Mouse (Mus musculus): ENCODE data around the gene Fgf10. TPM values are rescaled to one million over a fixed set of nuclear protein-coding genes. Genes with fewer than 3 reads are reported as not detected.

Gene Fgf10
- polyA plus RNA-seq, 1 experiment from 2014 or later: 9.7 TPM

DNA sequence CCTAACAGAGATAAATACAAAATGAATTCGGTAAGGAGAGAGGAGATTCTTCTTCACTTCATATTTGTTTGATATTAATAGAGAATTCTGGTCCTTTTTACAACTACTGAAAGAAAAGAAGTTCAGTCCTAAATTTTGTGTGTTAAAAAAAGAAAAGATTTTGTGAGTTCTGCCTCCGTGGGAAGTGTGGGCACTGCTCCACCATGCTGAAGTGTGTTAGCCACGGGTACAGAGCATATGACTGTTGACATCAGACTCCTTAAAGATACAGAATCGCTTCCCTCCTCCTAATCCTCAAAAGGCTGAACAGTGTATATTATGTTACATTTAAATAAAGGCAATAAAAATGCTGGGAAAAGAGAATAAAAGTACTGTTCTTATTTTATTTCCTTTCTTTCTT, 122.2 kb downstream of the Fgf10 start:
- Histone ChIP-seq H3K9me3 (no peaks in the 10 kb centered on the region), H3K4me2 (0 out of 2 replicates have a peak overlapping the region, but pooled peaks have one; percentile 16), H3K4me3 (no peak overlapping the region), H3K4me1 (peaks cover 12% of the 10 kb centered on the region), H3K27ac (no peak overlapping the region), H3K27me3 (no peaks in the 10 kb centered on the region), H3K9ac (no peak overlapping the region), H3K36me3 (peaks cover 5% of the 10 kb centered on the region; the same call in 1 of the 2 replicates)
- 21% methylated on average over 4 of the region's 4 CpGs for WGBS
- no peak for ATAC-seq (ENCODE audit: insufficient number of reproducible peaks, insufficient read depth, low FRiP score, low TSS enrichment, low read depth)

DNA sequence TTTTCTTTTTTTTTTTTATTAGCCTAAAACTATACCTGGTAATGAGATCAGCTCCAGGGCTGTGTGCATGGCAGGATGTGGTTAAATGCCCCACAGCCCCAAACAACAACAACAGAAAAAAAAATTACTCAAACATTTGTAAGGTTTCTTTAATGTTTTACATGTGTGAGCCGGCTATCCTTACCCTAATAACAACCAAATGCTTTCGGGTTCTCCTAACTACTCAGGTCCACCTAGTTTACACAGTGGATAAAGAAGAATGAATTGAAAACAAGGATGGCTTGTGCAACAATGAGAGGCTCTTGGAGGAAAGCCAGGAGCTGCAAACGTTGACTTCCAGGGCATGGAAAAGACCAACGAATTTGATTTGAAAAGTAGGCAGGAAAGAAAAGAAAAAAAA, 122.6 kb downstream of the Fgf10 start:
- ATAC-seq (ENCODE audit: insufficient number of reproducible peaks, insufficient read depth, low FRiP score, low TSS enrichment, low read depth): no peak
- Histone ChIP-seq H3K27ac (peak overlapping the region; percentile 55; the same call in 1 of the 2 replicates), H3K4me2 (peak overlapping the region; percentile 32), H3K9me3 (no peaks in the 10 kb centered on the region), H3K9ac (no peak overlapping the region), H3K4me1 (peaks cover 12% of the 10 kb centered on the region), H3K36me3 (peaks cover 5% of the 10 kb centered on the region; the same call in 1 of the 2 replicates), H3K4me3 (no peak overlapping the region), H3K27me3 (no peaks in the 10 kb centered on the region)
- 17% methylated on average over 4 of the region's 4 CpGs for WGBS

- H3K4me1 ChIP-seq: no peaks in the 10 kb centered on the region
- no peaks in the 10 kb centered on the region for H3K27me3 ChIP-seq
- no peak for ATAC-seq (ENCODE audit: insufficient number of reproducible peaks, insufficient read depth, low FRiP score, low TSS enrichment, low read depth)
- no peak overlapping the region for H3K9ac ChIP-seq
- WGBS: 70% methylated on average over 4 of the region's 4 CpGs
- H3K27ac ChIP-seq: no peak overlapping the region
- no peaks in the 10 kb centered on the region for H3K36me3 ChIP-seq
- H3K4me3 ChIP-seq: no peak overlapping the region
- no peak overlapping the region for H3K4me2 ChIP-seq
- no peaks in the 10 kb centered on the region for H3K9me3 ChIP-seq
Observed at GRCm38 (mm10) chr13:118800176-118800575, 130.6 kb downstream of the Fgf10 start.

- Histone ChIP-seq H3K9me3 (no peaks in the 10 kb centered on the region), H3K36me3 (no peaks in the 10 kb centered on the region), H3K4me2 (peak overlapping the region; percentile 26; the same call in 1 of the 2 replicates), H3K27me3 (no peaks in the 10 kb centered on the region), H3K27ac (no peak overlapping the region), H3K9ac (no peak overlapping the region), H3K4me1 (peaks cover 10% of the 10 kb centered on the region; the same call in 1 of the 2 replicates), H3K4me3 (no peak overlapping the region)
- WGBS: 26% methylated on average over 3 of the region's 3 CpGs
- ATAC-seq (ENCODE audit: insufficient number of reproducible peaks, insufficient read depth, low FRiP score, low TSS enrichment, low read depth): no peak
Observed at GRCm38 (mm10) chr13:118806662-118807061, 137.1 kb downstream of the Fgf10 start.

DNA sequence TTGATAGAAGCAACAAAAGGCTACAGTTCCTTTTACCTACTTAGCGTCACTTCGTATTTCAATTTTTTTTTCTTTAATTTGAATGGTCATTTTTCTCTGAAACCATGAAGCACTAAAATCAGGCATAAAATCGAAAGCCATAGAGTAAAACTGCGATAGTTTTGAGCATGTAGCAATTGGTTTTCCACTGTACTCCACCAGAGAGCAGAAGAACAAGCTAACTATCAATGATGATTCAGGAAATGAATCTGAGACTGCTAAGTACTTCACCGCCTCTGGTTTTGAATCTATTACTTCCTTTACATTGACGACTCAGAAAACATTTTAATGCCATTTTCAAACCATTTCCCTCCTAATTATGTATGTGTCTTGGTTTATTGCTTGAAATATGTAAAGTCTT, 150.2 kb downstream of the Fgf10 start:
- H3K27ac ChIP-seq: no peak overlapping the region
- no peaks in the 10 kb centered on the region for H3K27me3 ChIP-seq
- H3K4me3 ChIP-seq: no peak overlapping the region
- H3K9me3 ChIP-seq: no peaks in the 10 kb centered on the region
- WGBS: 64% methylated on average over 6 of the region's 6 CpGs
- H3K4me1 ChIP-seq: no peaks in the 10 kb centered on the region
- H3K4me2 ChIP-seq: no peak overlapping the region
- no peak overlapping the region for H3K9ac ChIP-seq
- H3K36me3 ChIP-seq: no peaks in the 10 kb centered on the region
- no peak for ATAC-seq (ENCODE audit: insufficient number of reproducible peaks, insufficient read depth, low FRiP score, low TSS enrichment, low read depth)

DNA sequence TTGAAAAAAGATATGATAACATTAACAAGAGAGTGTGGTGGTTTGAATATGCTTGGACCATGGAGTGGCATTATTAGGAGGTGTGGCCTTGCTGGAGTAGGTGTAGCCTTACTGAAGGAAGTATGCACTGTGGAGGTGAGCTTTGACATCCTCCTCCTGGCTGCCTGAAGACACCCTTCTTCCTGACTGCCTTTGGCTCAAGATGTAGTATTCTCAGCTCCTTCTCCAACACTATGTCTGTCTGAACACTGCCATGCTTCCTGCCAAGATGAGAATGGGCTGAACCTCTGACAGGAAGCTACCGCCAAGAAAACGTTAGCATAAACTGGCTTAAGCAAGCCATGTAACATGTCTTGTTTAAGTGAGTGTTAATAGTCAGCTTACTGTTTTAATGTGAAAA, 153.5 kb downstream of the Fgf10 start:
- Histone ChIP-seq H3K4me1 (no peaks in the 10 kb centered on the region), H3K27me3 (no peaks in the 10 kb centered on the region), H3K27ac (no peak overlapping the region), H3K9me3 (no peaks in the 10 kb centered on the region), H3K36me3 (no peaks in the 10 kb centered on the region), H3K4me2 (no peak overlapping the region), H3K4me3 (no peak overlapping the region), H3K9ac (no peak overlapping the region)
- no peak for ATAC-seq (ENCODE audit: insufficient number of reproducible peaks, insufficient read depth, low FRiP score, low TSS enrichment, low read depth)
- 86% methylated on average over 2 of the region's 2 CpGs for WGBS

- no peak overlapping the region for H3K4me2 ChIP-seq
- no peaks in the 10 kb centered on the region for H3K36me3 ChIP-seq
- H3K9ac ChIP-seq: no peak overlapping the region
- no peaks in the 10 kb centered on the region for H3K9me3 ChIP-seq
- WGBS: 75% methylated on average over 4 of the region's 4 CpGs
- no peaks in the 10 kb centered on the region for H3K27me3 ChIP-seq
- H3K27ac ChIP-seq: no peak overlapping the region
- H3K4me1 ChIP-seq: no peaks in the 10 kb centered on the region
- H3K4me3 ChIP-seq: no peak overlapping the region
- ATAC-seq (ENCODE audit: insufficient number of reproducible peaks, insufficient read depth, low FRiP score, low TSS enrichment, low read depth): no peak
Observed at GRCm38 (mm10) chr13:118825102-118825501, 155.5 kb downstream of the Fgf10 start.

GRCm38 (mm10) chr13:118828604-118829381, 159.2 kb downstream of the Fgf10 start:
- Histone ChIP-seq H3K9ac (no peak overlapping the region), H3K9me3 (no peaks in the 10 kb centered on the region), H3K27me3 (no peaks in the 10 kb centered on the region), H3K36me3 (no peaks in the 10 kb centered on the region), H3K4me2 (no peak overlapping the region), H3K4me1 (no peaks in the 10 kb centered on the region), H3K4me3 (no peak overlapping the region), H3K27ac (no peak overlapping the region)
- ATAC-seq (ENCODE audit: insufficient number of reproducible peaks, insufficient read depth, low FRiP score, low TSS enrichment, low read depth): no peak
- WGBS: 87% methylated on average over 10 of the region's 10 CpGs

- no peak overlapping the region for H3K4me2 ChIP-seq
- 0 out of 2 replicates have a peak, but pooled peaks cover 7% of the 10 kb centered on the region for H3K4me1 ChIP-seq
- no peaks in the 10 kb centered on the region for H3K27me3 ChIP-seq
- no peak overlapping the region for H3K9ac ChIP-seq
- no peak overlapping the region for H3K27ac ChIP-seq
- no peaks in the 10 kb centered on the region for H3K9me3 ChIP-seq
- no peaks in the 10 kb centered on the region for H3K36me3 ChIP-seq
- no peak for ATAC-seq (ENCODE audit: insufficient number of reproducible peaks, insufficient read depth, low FRiP score, low TSS enrichment, low read depth)
- no peak overlapping the region for H3K4me3 ChIP-seq
Observed at GRCm38 (mm10) chr13:118834021-118834420, 164.4 kb downstream of the Fgf10 start.

- H3K36me3 ChIP-seq: no peaks in the 10 kb centered on the region
- no peak overlapping the region for H3K4me2 ChIP-seq
- 32% methylated on average over 4 of the region's 4 CpGs for WGBS
- H3K27me3 ChIP-seq: no peaks in the 10 kb centered on the region
- no peak overlapping the region for H3K4me3 ChIP-seq
- no peak overlapping the region for H3K27ac ChIP-seq
- no peaks in the 10 kb centered on the region for H3K9me3 ChIP-seq
- no peak overlapping the region for H3K9ac ChIP-seq
- ATAC-seq (ENCODE audit: insufficient number of reproducible peaks, insufficient read depth, low FRiP score, low TSS enrichment, low read depth): peak; percentile 59; the same call in 1 of the 2 replicates
- H3K4me1 ChIP-seq: 0 out of 2 replicates have a peak, but pooled peaks cover 7% of the 10 kb centered on the region
Observed at GRCm38 (mm10) chr13:118835078-118835477, 165.5 kb downstream of the Fgf10 start.
